Mouse (Mus musculus): ENCODE data around the gene L3mbtl4. TPM values are rescaled to one million over a fixed set of nuclear protein-coding genes. Genes with fewer than 3 reads are reported as not detected.
"Not testable (repeated sequence)": the region's sequence is repeated elsewhere in the genome, so short reads cannot be mapped to it uniquely, and the experiment has no call there.

Gene L3mbtl4
- polyA plus RNA-seq, 2 experiments = not detected

DNA sequence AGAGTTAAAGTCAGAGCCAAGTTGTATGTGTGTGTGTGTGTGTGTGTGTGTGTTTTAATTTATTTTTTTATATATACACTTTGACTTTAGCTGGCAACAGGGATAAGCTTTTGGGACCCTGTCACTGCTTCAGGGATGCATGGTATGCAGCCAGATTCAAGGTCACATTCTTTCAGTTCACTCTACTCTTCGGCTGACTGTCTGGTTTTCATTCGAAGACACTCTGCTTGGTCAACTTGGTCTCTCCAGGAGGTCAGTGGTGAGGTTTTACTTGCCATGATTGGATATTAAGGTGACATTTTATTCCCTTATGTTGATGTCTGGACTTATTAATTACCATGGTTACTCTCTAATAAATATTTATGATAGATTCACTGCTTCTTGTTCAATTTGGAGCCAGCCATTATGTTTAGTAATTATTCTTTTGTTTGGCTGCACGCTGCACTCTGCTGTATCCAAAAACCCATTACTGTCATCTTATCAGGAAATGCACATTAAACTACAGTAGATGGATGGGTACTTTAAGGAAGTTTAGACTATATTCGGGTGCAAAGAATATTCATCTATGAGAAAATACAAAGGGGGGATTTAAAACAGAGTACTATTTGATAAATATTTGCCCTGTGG is 216.6 kb downstream of the L3mbtl4 start:
- 59% methylated on average over 4 of the region's 4 CpGs for WGBS (ENCODE audit: insufficient replicate concordance)
- ATAC-seq (ENCODE audit: insufficient read depth) (no peak), DNase-seq (ENCODE audit: low read depth in 3 of 3, low spot score in 3 of 3) (no peak)
- Histone ChIP-seq H3K9ac (replicated peaks) (no peak overlapping the region), H3K9me3 (ENCODE audit: control insufficient read depth, low read length) (no peaks in the 10 kb centered on the region; the same call in 1 of the 2 replicates), H3K27ac (no peak overlapping the region), H3K27me3 (ENCODE audit: control insufficient read depth, insufficient read depth, low read length) (no peaks in the 10 kb centered on the region), H3K4me2 (ENCODE audit: low read depth) (no peak overlapping the region), H3K4me1 (replicated peaks; ENCODE audit: control insufficient read depth in 2 of 2, insufficient read depth in 2 of 2, low read length in 1 of 2) (no peaks in the 10 kb centered on the region), H3K4me3 (ENCODE audit: insufficient read depth in 1 of 2, low read depth in 2 of 2, low read length in 2 of 2) (no peak overlapping the region), H3K36me3 (replicated peaks; ENCODE audit: control insufficient read depth, insufficient read depth, low read depth) (no peaks in the 10 kb centered on the region)
- no peak for TF ChIP-seq CTCF (IDR thresholded peaks at IDR 0.05; ENCODE audit: low read depth)
- no peak for TF ChIP-seq EP300 (IDR thresholded peaks at IDR 0.05; ENCODE audit: low read depth)

DNA sequence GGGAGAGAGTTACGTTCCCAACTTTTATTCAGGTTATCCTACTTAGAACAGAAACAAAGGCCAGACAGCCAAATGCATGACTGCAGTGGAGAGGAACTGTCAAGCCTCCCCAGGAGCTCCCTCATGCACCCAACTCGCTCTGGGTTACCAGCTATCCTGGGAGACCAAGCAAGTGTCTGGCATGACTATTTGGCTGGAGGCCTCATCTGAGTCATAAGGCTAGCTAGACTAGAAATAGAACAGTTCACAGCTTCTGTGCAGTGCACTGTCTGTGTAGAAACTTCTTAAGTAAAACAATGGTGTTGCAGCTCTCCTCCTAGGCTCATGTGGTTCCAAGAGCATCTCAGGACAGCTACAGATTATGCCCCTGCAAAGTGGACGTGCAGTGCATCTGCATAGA is 218.6 kb downstream of the L3mbtl4 start:
- H3K9ac ChIP-seq (replicated peaks) = no peak overlapping the region
- no peak for DNase-seq (ENCODE audit: low read depth in 3 of 3, low spot score in 3 of 3)
- 51% methylated on average over 3 of the region's 3 CpGs for WGBS (ENCODE audit: insufficient replicate concordance)
- H3K36me3 ChIP-seq (replicated peaks; ENCODE audit: control insufficient read depth, insufficient read depth, low read depth) = no peaks in the 10 kb centered on the region
- no peak for ATAC-seq (ENCODE audit: insufficient read depth)
- H3K4me1 ChIP-seq (replicated peaks; ENCODE audit: control insufficient read depth in 2 of 2, insufficient read depth in 2 of 2, low read length in 1 of 2) = no peaks in the 10 kb centered on the region
- no peak overlapping the region for H3K27ac ChIP-seq
- no peak overlapping the region for H3K4me2 ChIP-seq (ENCODE audit: low read depth)
- H3K27me3 ChIP-seq (ENCODE audit: control insufficient read depth, insufficient read depth, low read length) = no peaks in the 10 kb centered on the region
- H3K9me3 ChIP-seq (ENCODE audit: control insufficient read depth, low read length) = no peaks in the 10 kb centered on the region; the same call in 1 of the 2 replicates
- no peak overlapping the region for H3K4me3 ChIP-seq (ENCODE audit: insufficient read depth in 1 of 2, low read depth in 2 of 2, low read length in 2 of 2)
- TF ChIP-seq CTCF (IDR thresholded peaks at IDR 0.05; ENCODE audit: low read depth) = no peak
- TF ChIP-seq EP300 (IDR thresholded peaks at IDR 0.05; ENCODE audit: low read depth) = no peak

DNA sequence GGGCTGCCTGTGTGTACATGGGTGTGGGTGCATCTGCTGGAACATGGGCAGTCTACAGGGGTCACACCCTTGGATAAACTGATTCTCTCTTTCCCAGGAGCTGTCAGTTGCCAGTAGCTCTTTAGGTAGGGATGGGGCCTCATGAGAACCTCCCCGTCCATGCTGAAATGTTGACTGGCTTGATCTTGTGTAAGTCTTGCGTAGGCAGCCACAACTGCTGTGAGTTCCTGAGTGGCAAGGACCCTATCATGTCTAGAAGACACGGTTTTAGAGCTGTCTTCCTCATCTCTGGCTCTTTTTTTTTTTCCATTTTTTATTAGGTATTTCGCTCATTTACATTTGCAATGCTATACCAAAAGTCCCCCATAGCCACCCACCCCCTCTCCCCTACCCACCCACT is 229.4 kb downstream of the L3mbtl4 start:
- H3K4me2 ChIP-seq (ENCODE audit: low read depth); H3K36me3 ChIP-seq (replicated peaks; ENCODE audit: control insufficient read depth, insufficient read depth, low read depth); H3K9ac ChIP-seq (replicated peaks); H3K27me3 ChIP-seq (ENCODE audit: control insufficient read depth, insufficient read depth, low read length); H3K4me3 ChIP-seq (ENCODE audit: insufficient read depth in 1 of 2, low read depth in 2 of 2, low read length in 2 of 2); DNase-seq (ENCODE audit: low read depth in 3 of 3, low spot score in 3 of 3); H3K9me3 ChIP-seq (ENCODE audit: control insufficient read depth, low read length); H3K27ac ChIP-seq; H3K4me1 ChIP-seq (replicated peaks; ENCODE audit: control insufficient read depth in 2 of 2, insufficient read depth in 2 of 2, low read length in 1 of 2); ATAC-seq (ENCODE audit: insufficient read depth): not testable (repeated sequence)
- 47% methylated on average over 2 of the region's 4 CpGs for WGBS (ENCODE audit: insufficient replicate concordance)

DNA sequence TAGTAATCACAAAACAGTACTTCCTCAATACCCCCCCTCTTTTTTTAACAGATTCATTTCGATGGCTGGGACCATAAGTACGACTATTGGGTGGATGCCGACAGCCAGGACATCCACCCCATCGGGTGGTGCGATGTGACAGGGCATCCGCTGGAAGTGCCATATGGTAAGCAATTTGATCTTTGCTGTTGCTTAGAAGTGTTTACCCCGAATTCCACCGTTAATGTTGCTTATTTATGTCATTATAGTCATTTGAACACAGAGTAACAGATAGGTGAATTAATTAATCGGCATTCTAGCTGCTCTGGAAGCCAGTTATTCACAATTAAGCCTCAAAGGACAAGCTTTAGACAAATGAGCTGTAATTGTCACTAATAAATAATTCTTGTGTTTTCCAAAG is 286.1 kb downstream of the L3mbtl4 start:
- WGBS (ENCODE audit: insufficient replicate concordance) = 54% methylated on average over 9 of the region's 9 CpGs
- Histone ChIP-seq H3K27me3 (ENCODE audit: control insufficient read depth, insufficient read depth, low read length) (no peaks in the 10 kb centered on the region), H3K4me2 (ENCODE audit: low read depth) (no peak overlapping the region), H3K4me1 (replicated peaks; ENCODE audit: control insufficient read depth in 2 of 2, insufficient read depth in 2 of 2, low read length in 1 of 2) (no peaks in the 10 kb centered on the region), H3K9me3 (ENCODE audit: control insufficient read depth, low read length) (no peaks in the 10 kb centered on the region), H3K27ac (no peak overlapping the region), H3K4me3 (ENCODE audit: insufficient read depth in 1 of 2, low read depth in 2 of 2, low read length in 2 of 2) (no peak overlapping the region), H3K36me3 (replicated peaks; ENCODE audit: control insufficient read depth, insufficient read depth, low read depth) (no peaks in the 10 kb centered on the region), H3K9ac (replicated peaks) (no peak overlapping the region)
- TF ChIP-seq EP300 (IDR thresholded peaks at IDR 0.05; ENCODE audit: low read depth) (no peak), CTCF (IDR thresholded peaks at IDR 0.05; ENCODE audit: low read depth) (no peak)
- DNase-seq (ENCODE audit: low read depth in 3 of 3, low spot score in 3 of 3) (no peak), ATAC-seq (ENCODE audit: insufficient read depth) (no peak)

DNA sequence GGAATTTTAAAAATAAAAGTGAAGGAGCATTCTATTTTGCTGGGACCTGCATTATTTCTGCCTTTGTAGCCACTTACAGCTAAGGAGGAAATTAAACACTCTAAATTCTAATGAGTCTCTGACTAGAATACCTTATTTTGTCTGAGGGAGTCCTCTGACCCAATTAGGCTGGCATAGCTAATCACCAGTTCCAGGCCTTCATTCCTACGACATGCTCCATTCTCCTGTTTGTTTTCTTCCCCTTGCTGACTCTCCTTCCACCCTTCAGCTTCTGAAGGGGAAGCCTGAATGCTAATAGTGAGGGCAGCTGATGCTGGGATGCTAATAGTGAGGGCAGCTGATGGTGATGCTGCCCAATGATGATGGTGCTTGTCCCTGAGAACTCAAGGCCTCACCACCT is 286.7 kb downstream of the L3mbtl4 start:
- Histone ChIP-seq H3K9me3 (ENCODE audit: control insufficient read depth, low read length) (no peaks in the 10 kb centered on the region), H3K4me2 (ENCODE audit: low read depth) (no peak overlapping the region), H3K27me3 (ENCODE audit: control insufficient read depth, insufficient read depth, low read length) (no peaks in the 10 kb centered on the region), H3K36me3 (replicated peaks; ENCODE audit: control insufficient read depth, insufficient read depth, low read depth) (no peaks in the 10 kb centered on the region), H3K9ac (replicated peaks) (no peak overlapping the region), H3K4me3 (ENCODE audit: insufficient read depth in 1 of 2, low read depth in 2 of 2, low read length in 2 of 2) (no peak overlapping the region), H3K4me1 (replicated peaks; ENCODE audit: control insufficient read depth in 2 of 2, insufficient read depth in 2 of 2, low read length in 1 of 2) (no peaks in the 10 kb centered on the region), H3K27ac (no peak overlapping the region)
- no peak for ATAC-seq (ENCODE audit: insufficient read depth)
- 20% methylated on average over 1 of the region's 1 CpGs for WGBS (ENCODE audit: insufficient replicate concordance)
- DNase-seq (ENCODE audit: low read depth in 3 of 3, low spot score in 3 of 3) = no peak
- TF ChIP-seq CTCF (IDR thresholded peaks at IDR 0.05; ENCODE audit: low read depth) (no peak), EP300 (IDR thresholded peaks at IDR 0.05; ENCODE audit: low read depth) (no peak)

Data from liver, embryonic 14.5 days (tissue).